8 mouse cellular contexts compared by ENCODE assay signal in genomic region chr5:64380698-64381375, GRCm38 (mm10).
DNase-seq lines count a peak whose midpoint lies in the region; ATAC-seq and TF ChIP-seq lines count a peak whose summit lies in the region.
"Had no signal": no experiment of that assay in that cellular context is flagged by ENCODE, and none has a peak within 500 bp of the region (broad histone marks: within the 10 kb centered on the region; RNA-seq: fewer than 3 reads in every experiment).

No protein-coding gene starts in this region.

- DNase-seq in spleen, adult 2 months (ENCODE audit: low read depth in 1 of 2, low spot score in 2 of 2) = peak in 1 of 2 experiments; percentile 47
- DNase-seq in spleen, adult 18-20 months = no peak
- DNase-seq in embryonic facial prominence, embryonic 11.5 days (ENCODE audit: low spot score) = peak; percentile 41
- DNase-seq in liver = peak; percentile 70
- peak; percentile 63 to 67 for DNase-seq in monocyte, adult 2 months (ENCODE audit: low read depth in 1 of 2, low spot score in 2 of 2)
- no peak for DNase-seq in cerebellum, adult 18-20 months
- DNase-seq in ovary, adult 18-20 months (ENCODE audit: low spot score) = no peak

- no peak for ATAC-seq in embryonic facial prominence, embryonic 11.5 days (replicated peaks; ENCODE audit: insufficient number of reproducible peaks, low FRiP score, low TSS enrichment, low read depth)

- peak overlapping the region; percentile 66 for H3K27ac ChIP-seq in spleen, adult 2 months (ENCODE audit: insufficient read depth, low read length)
- no peak overlapping the region for H3K27ac ChIP-seq in embryonic facial prominence, embryonic 11.5 days (replicated peaks; ENCODE audit: low read depth, low read length)

- H3K9me3 ChIP-seq in embryonic facial prominence, embryonic 11.5 days (replicated peaks; ENCODE audit: control insufficient read depth, low read length) = no peaks in the 10 kb centered on the region
- H3K9me3 ChIP-seq: embryonic facial prominence, embryonic 13.5 days had no signal

- no peak overlapping the region for H3K4me2 ChIP-seq in embryonic facial prominence, embryonic 11.5 days (ENCODE audit: low read depth, low read length)
- H3K4me2 ChIP-seq: embryonic facial prominence, embryonic 13.5 days had no signal

- H3K4me3 ChIP-seq in spleen, adult 2 months (ENCODE audit: extremely low read depth, insufficient read depth, insufficient read length) = no peak overlapping the region
- no peak overlapping the region for H3K4me3 ChIP-seq in embryonic facial prominence, embryonic 11.5 days (ENCODE audit: low read depth, low read length)
- H3K4me3 ChIP-seq: embryonic facial prominence, embryonic 13.5 days had no signal

- peaks cover 43% of the 10 kb centered on the region for H3K4me1 ChIP-seq in spleen, adult 2 months (ENCODE audit: control insufficient read depth, insufficient read depth, insufficient read length)
- H3K4me1 ChIP-seq in embryonic facial prominence, embryonic 11.5 days (ENCODE audit: control insufficient read depth, insufficient read depth, low read length) = no peaks in the 10 kb centered on the region; the same call in 1 of the 2 replicates

- TF ChIP-seq POLR2A in spleen, adult 2 months (IDR thresholded peaks at IDR 0.05; ENCODE audit: low read depth, low read length) = no peak

- no peaks in the 10 kb centered on the region for H3K36me3 ChIP-seq in spleen, adult 2 months (ENCODE audit: control insufficient read depth, insufficient read depth, low read length)
- no peaks in the 10 kb centered on the region for H3K36me3 ChIP-seq in embryonic facial prominence, embryonic 11.5 days (replicated peaks; ENCODE audit: control insufficient read depth, insufficient read depth, low read depth, low read length)
- H3K36me3 ChIP-seq: embryonic facial prominence, embryonic 13.5 days had no signal

- H3K9ac ChIP-seq in embryonic facial prominence, embryonic 11.5 days (replicated peaks; ENCODE audit: low read length) = no peak overlapping the region

- 15% methylated on average over 11 of the region's 11 CpGs for WGBS in spleen, adult 2 months
- 50% methylated on average over 11 of the region's 11 CpGs for WGBS in embryonic facial prominence, embryonic 11.5 days

- no peaks in the 10 kb centered on the region for H3K27me3 ChIP-seq in spleen, adult 2 months (ENCODE audit: control insufficient read depth, insufficient read depth, low read length)
- H3K27me3 ChIP-seq in embryonic facial prominence, embryonic 11.5 days (ENCODE audit: control insufficient read depth, insufficient read depth, low read length) = no peaks in the 10 kb centered on the region
- H3K27me3 ChIP-seq: embryonic facial prominence, embryonic 13.5 days had no signal

- TF ChIP-seq CTCF in spleen, adult 2 months (IDR thresholded peaks at IDR 0.05; ENCODE audit: extremely low read depth, insufficient read depth, insufficient read length, insufficient replicate concordance) = no peak

Comparison
In these comparisons a context has a peak if more than half of its experiments do, and no peak if none do; other contexts are left out.
1. DNase-seq: peak in embryonic facial prominence, embryonic 11.5 days (single experiment), liver (single experiment) and monocyte, adult 2 months (2 of 2); none in spleen, adult 18-20 months (0 of 2), cerebellum, adult 18-20 months (0 of 2) and ovary, adult 18-20 months (single experiment).